ENCODE assay signal across 23 mouse cellular contexts in genomic region chr10:41697040-41697439, GRCm38 (mm10). TPM values are rescaled to one million over a fixed set of nuclear protein-coding genes. Genes with fewer than 3 reads are reported as not detected.
DNase-seq lines count a peak whose midpoint lies in the region; ATAC-seq lines count a peak whose summit lies in the region.
"Had no signal": no experiment of that assay in that cellular context is flagged by ENCODE, and none has a peak within 500 bp of the region (broad histone marks: within the 10 kb centered on the region; RNA-seq: fewer than 3 reads in every experiment).

No protein-coding gene starts in this region.

- H3K4me1 ChIP-seq in neural tube, embryonic 13.5 days (replicated peaks): no peaks in the 10 kb centered on the region
- no peaks in the 10 kb centered on the region for H3K4me1 ChIP-seq in hindbrain, embryonic 16.5 days (ENCODE audit: control insufficient read depth, insufficient read depth, low read depth, low read length)
- H3K4me1 ChIP-seq: forebrain, embryonic 13.5 days; heart, embryonic 15.5 days; midbrain, embryonic 15.5 days had no signal

- no peak overlapping the region for H3K9ac ChIP-seq in neural tube, embryonic 13.5 days
- H3K9ac ChIP-seq in hindbrain, embryonic 16.5 days (ENCODE audit: low read depth, low read length): no peak overlapping the region
- H3K9ac ChIP-seq: forebrain, embryonic 13.5 days; heart, embryonic 15.5 days; hindbrain, embryonic 14.5 days; midbrain, embryonic 15.5 days had no signal

- no peak overlapping the region for H3K27ac ChIP-seq in neural tube, embryonic 13.5 days (replicated peaks)
- H3K27ac ChIP-seq in hindbrain, embryonic 16.5 days (ENCODE audit: low read depth, low read length): no peak overlapping the region
- H3K27ac ChIP-seq: forebrain, embryonic 13.5 days; heart, embryonic 15.5 days; hindbrain, embryonic 14.5 days; kidney, postnatal 0 days; midbrain, embryonic 15.5 days had no signal

- H3K4me3 ChIP-seq in neural tube, embryonic 13.5 days: no peak overlapping the region
- H3K4me3 ChIP-seq in hindbrain, embryonic 16.5 days (ENCODE audit: low read length): no peak overlapping the region
- H3K4me3 ChIP-seq: erythroblast, embryonic 14.5 days; forebrain, embryonic 13.5 days; heart, embryonic 15.5 days; midbrain, embryonic 15.5 days had no signal

- no peak overlapping the region for H3K4me2 ChIP-seq in neural tube, embryonic 13.5 days
- H3K4me2 ChIP-seq in hindbrain, embryonic 16.5 days (ENCODE audit: low read length): no peak overlapping the region
- H3K4me2 ChIP-seq: forebrain, embryonic 13.5 days; heart, embryonic 15.5 days; hindbrain, embryonic 14.5 days; midbrain, embryonic 15.5 days had no signal

- no peaks in the 10 kb centered on the region for H3K27me3 ChIP-seq in neural tube, embryonic 13.5 days
- no peaks in the 10 kb centered on the region for H3K27me3 ChIP-seq in hindbrain, embryonic 16.5 days (replicated peaks; ENCODE audit: control insufficient read depth, insufficient read depth, low read length)
- H3K27me3 ChIP-seq: heart, embryonic 15.5 days; midbrain, embryonic 15.5 days had no signal

- no peaks in the 10 kb centered on the region for H3K9me3 ChIP-seq in neural tube, embryonic 13.5 days
- H3K9me3 ChIP-seq in hindbrain, embryonic 16.5 days (ENCODE audit: control insufficient read depth, low read length): no peaks in the 10 kb centered on the region
- H3K9me3 ChIP-seq: forebrain, embryonic 13.5 days; heart, embryonic 15.5 days; midbrain, embryonic 15.5 days had no signal

- 79% methylated on average over 11 of the region's 11 CpGs for WGBS in neural tube, embryonic 13.5 days
- WGBS in hindbrain, embryonic 16.5 days: 79% methylated on average over 11 of the region's 11 CpGs

- 0 out of 2 replicates have a peak, but pooled peaks have one; percentile 27 for ATAC-seq in neural tube, embryonic 13.5 days (ENCODE audit: low read depth)
- no peak for ATAC-seq in hindbrain, embryonic 16.5 days
- ATAC-seq: forebrain, embryonic 13.5 days; midbrain, embryonic 15.5 days had no signal

- peak; percentile 26 for DNase-seq in gastrocnemius, postnatal 25 days
- no peak for DNase-seq in gastrocnemius, postnatal 10 days
- DNase-seq in neural tube, embryonic 10.5 days (ENCODE audit: extremely low spot score, low spot score): no peak
- peak; percentile 85 for DNase-seq in gonadal fat pad, adult 2 months (ENCODE audit: low read depth)
- DNase-seq in adrenal gland, postnatal 25 days: no peak
- DNase-seq: cerebellum, adult 11-12 months; cerebellum, postnatal 10 days; heart, postnatal 4 days; kidney, adult 2 months; layer of hippocampus, adult 9-11 months; left cerebral cortex, postnatal 4 days; right cerebral cortex, postnatal 4 days; thymus, postnatal 25 days had no signal

- no peaks in the 10 kb centered on the region for H3K36me3 ChIP-seq in neural tube, embryonic 13.5 days
- no peaks in the 10 kb centered on the region for H3K36me3 ChIP-seq in hindbrain, embryonic 16.5 days (ENCODE audit: control insufficient read depth, insufficient read depth, low read length)
- H3K36me3 ChIP-seq: heart, embryonic 15.5 days; midbrain, embryonic 15.5 days had no signal

RNA-seq across cellular contexts. Expression of gene Ccdc162, which starts 19.4 kb away (rescaled TPM):
- total RNA-seq in gastrocnemius, postnatal 25 days (2021): under 1 TPM; 0.33 to 0.59 TPM
- total RNA-seq in gastrocnemius, postnatal 10 days (2021): 1 to 10 TPM; 1.3 TPM
- 0.56 and 0.85 TPM in 2 replicates for polyA plus RNA-seq in neural tube, embryonic 13.5 days (2015; fragmentation: Nextera tagmentation; extraction: Ambion mirVana)
- polyA plus RNA-seq in gonadal fat pad, adult 2 months (2012; rRNA removed): 4.6 and 5.1 TPM in 2 replicates
- polyA plus RNA-seq in hindbrain, embryonic 16.5 days (2015; fragmentation: Nextera tagmentation; extraction: Ambion mirVana): 1.4 and 1.9 TPM in 2 replicates
- 0.39 and 0.76 TPM in 2 replicates for total RNA-seq in adrenal gland, postnatal 25 days (2021)
- total RNA-seq: megakaryocyte-erythroid progenitor cell, adult 5-6 weeks; MEL had no signal
- polyA plus RNA-seq: erythroblast, embryonic 14.5 days had no signal

Comparison
In these comparisons a context has a peak if more than half of its experiments do, and no peak if none do; other contexts are left out.
1. DNase-seq: peak in gastrocnemius, postnatal 25 days (single experiment) and gonadal fat pad, adult 2 months (single experiment); none in gastrocnemius, postnatal 10 days (single experiment), neural tube, embryonic 10.5 days (single experiment) and adrenal gland, postnatal 25 days (single experiment).